Mouse (Mus musculus) ovary, adult 18-20 months (tissue): ENCODE measurements at regions not wholly inside any gene's neighbourhood (a gene's known extent, or its start where the extent isn't known, plus 50 kb on each side); places are given as distances from the start of the nearest gene placed in this dataset.

Source experiments
- DNase-seq: peaks from one replicate; pipeline ENCODE4 v3.0.0; 2022; ENCODE audit warnings: low spot score, mixed read lengths

DNA sequence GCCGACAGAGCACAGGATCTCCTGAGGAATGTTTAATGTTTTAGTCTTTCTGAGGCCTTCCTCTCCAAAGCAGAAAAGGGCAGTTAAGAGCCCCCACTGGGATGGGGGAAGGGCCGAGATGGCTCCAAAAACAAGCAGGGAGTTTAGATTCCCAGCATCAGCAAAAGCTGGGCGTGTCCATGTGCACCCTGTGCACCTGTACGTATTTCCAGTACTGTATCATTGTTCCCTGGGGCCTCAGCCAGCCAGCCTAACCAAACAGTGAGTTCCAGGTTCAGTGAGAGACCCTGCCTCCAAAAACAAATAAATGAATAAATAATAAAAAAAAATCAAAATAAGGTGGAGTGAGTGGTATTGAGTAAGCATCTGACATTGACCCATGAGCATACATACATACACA lies 50.8 kb upstream of the Olfm1 start:
- DNase-seq = no peak

DNA sequence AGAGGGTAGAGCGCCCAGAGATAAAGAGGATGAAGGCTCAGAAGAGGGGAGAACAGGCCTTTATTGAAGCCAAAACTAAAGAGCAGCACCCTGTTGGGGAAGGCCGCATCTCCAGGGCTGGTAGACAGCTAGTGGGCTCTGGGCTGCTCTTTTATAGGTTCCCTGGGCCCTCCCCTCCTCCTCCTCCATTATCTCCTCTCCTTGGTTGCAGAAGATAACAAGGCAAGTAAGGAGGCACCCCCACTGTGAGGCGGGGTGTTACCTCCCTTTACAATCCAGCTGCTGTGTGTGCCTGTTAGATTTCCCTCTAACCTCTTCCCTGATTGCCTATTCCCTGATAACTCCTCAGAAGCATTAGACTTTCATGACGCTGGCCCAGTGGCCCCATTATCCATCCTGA lies 51.2 kb upstream of the Olfm1 start:
- DNase-seq = peak; percentile 2

DNA sequence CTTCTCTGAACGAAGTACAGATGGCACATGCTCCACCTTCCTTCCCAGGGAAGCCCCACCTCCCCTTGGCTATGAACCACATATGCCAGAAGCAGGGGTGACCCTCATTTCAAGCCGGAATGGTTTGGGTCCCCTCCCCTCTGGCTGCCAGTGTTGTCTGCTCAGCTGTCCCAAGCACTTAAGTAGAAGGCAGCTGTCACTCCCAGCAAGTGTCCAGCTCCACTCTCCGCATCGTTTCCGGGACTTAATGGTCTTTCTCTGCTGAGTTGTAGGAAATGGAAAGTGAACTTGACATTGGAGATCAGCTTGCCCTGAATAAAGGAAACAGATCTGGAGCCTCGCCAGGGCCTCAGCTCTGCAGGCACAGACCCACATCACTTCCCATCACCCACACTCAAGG lies 53.9 kb upstream of the Fcnb start:
- DNase-seq = no peak

DNA sequence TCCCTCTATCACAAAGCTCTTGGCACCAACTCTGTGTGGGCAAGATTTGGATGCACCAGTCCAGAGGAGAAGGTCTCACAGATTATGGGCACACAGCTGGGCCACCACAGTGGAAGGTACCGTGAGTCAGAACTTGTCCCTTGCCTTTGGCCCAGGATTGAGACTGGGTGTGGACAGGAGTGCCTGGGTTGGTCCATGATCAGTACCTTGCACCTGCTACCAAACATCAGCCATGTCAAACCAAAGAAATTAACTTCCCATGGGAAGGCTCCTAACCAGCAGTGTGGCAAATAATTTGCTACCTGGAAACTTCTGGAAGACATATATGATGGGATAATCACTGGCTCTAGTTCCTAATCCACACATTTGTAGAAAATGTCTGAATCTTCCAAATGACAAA lies 49.9 kb upstream of the Fcnb start:
- DNase-seq = no peak
